Mouse (Mus musculus) cerebellum, adult 18-20 months (tissue): ENCODE data around the gene Mcmbp.

Experiments used
- DNase-seq, 2 experiments: peaks; one replicate each; pipeline ENCODE4 v3.0.0; 2021

Gene Mcmbp

GRCm38 (mm10) chr7:128740334-128740733 is at the start of gene Mcmbp:
TSS of gene Mcmbp (minus strand) at chr7:128740495.
- DNase-seq: peak; percentile 97 to 98

GRCm38 (mm10) chr7:128790045-128790444 is 49.8 kb upstream of the Mcmbp start:
- no peak for DNase-seq

GRCm38 (mm10) chr7:128781846-128782245 is 41.6 kb upstream of the Mcmbp start:
- no peak for DNase-seq

- peak; percentile 41 to 50 for DNase-seq
These were observed 39.0 kb upstream of the Mcmbp start for GRCm38 (mm10) chr7:128779305-128779704.

GRCm38 (mm10) chr7:128777201-128777600 is 36.9 kb upstream of the Mcmbp start:
- no peak for DNase-seq

- DNase-seq: peak in 1 of 2 experiments; percentile 45
These were observed 26.4 kb upstream of the Mcmbp start for GRCm38 (mm10) chr7:128766696-128767095.

GRCm38 (mm10) chr7:128758948-128759347 is 18.7 kb upstream of the Mcmbp start:
- no peak for DNase-seq

- no peak for DNase-seq
These were observed 15.1 kb upstream of the Mcmbp start for GRCm38 (mm10) chr7:128755396-128755795.

- no peak for DNase-seq
These were observed 11.7 kb upstream of the Mcmbp start for GRCm38 (mm10) chr7:128752012-128752411.

- peak; percentile 60 to 63 for DNase-seq
These were observed 10.0 kb upstream of the Mcmbp start for GRCm38 (mm10) chr7:128750296-128750695.

GRCm38 (mm10) chr7:128748758-128749157 is 8.5 kb upstream of the Mcmbp start:
- DNase-seq: peak; percentile 24 to 34

- peak in 1 of 2 experiments; percentile 23 for DNase-seq
These were observed 5.9 kb upstream of the Mcmbp start for GRCm38 (mm10) chr7:128746151-128746550.

GRCm38 (mm10) chr7:128744684-128745485 is 4.6 kb upstream of the Mcmbp start, which contains the start of gene Sec23ip:
TSS of gene Sec23ip (plus strand) at chr7:128744943.
- DNase-seq: peak; percentile 97 to 99

- DNase-seq: no peak
These were observed 3.6 kb upstream of the Mcmbp start for GRCm38 (mm10) chr7:128743898-128744297.

GRCm38 (mm10) chr7:128739462-128740277 is 625 bp downstream of the Mcmbp start:
- peak in 1 of 2 experiments; percentile 46 for DNase-seq

GRCm38 (mm10) chr7:128739116-128739461 is 1.2 kb downstream of the Mcmbp start:
- no peak for DNase-seq

GRCm38 (mm10) chr7:128738041-128738440 is 2.3 kb downstream of the Mcmbp start:
- no peak for DNase-seq

GRCm38 (mm10) chr7:128731585-128731984 is 8.7 kb downstream of the Mcmbp start:
- DNase-seq: no peak

- DNase-seq: no peak
These were observed 11.6 kb downstream of the Mcmbp start for GRCm38 (mm10) chr7:128728738-128729137.

GRCm38 (mm10) chr7:128727701-128728100 is 12.6 kb downstream of the Mcmbp start:
- DNase-seq: no peak

- DNase-seq: no peak
These were observed 13.3 kb downstream of the Mcmbp start for GRCm38 (mm10) chr7:128726999-128727398.

GRCm38 (mm10) chr7:128725189-128725588 is 15.1 kb downstream of the Mcmbp start:
- DNase-seq: no peak

GRCm38 (mm10) chr7:128724761-128725160 is 15.5 kb downstream of the Mcmbp start:
- peak; percentile 60 to 78 for DNase-seq

- DNase-seq: no peak
These were observed 22.3 kb downstream of the Mcmbp start for GRCm38 (mm10) chr7:128717991-128718390.
